Mouse (Mus musculus) kidney, adult 2 months (tissue): ENCODE results near the gene Cdh4.

Experiments used
- CTCF ChIP-seq: fragments of 200-500 bp; conservative IDR thresholded peaks from 2 replicates; pipeline ENCODE4 v1.5.1; 2011; ENCODE audit warnings: low read depth, mild to moderate bottlenecking, control low read depth, low read length, moderate library complexity, mixed read lengths; ENCODE audit not compliant: insufficient read depth, insufficient read length
- POLR2A ChIP-seq: fragments of 200-500 bp; IDR thresholded peaks from one replicate; pipeline ENCODE4 v1.6.1; 2011; ENCODE audit warnings: low read depth, low read length, control low read depth

GRCm38 (mm10) chr2:179834892-179835291 is 392.7 kb downstream of the Cdh4 start:
- TF ChIP-seq POLR2A (no peak), CTCF (no peak)
